16 mouse cellular contexts compared by ENCODE assay signal in the genomic region with DNA sequence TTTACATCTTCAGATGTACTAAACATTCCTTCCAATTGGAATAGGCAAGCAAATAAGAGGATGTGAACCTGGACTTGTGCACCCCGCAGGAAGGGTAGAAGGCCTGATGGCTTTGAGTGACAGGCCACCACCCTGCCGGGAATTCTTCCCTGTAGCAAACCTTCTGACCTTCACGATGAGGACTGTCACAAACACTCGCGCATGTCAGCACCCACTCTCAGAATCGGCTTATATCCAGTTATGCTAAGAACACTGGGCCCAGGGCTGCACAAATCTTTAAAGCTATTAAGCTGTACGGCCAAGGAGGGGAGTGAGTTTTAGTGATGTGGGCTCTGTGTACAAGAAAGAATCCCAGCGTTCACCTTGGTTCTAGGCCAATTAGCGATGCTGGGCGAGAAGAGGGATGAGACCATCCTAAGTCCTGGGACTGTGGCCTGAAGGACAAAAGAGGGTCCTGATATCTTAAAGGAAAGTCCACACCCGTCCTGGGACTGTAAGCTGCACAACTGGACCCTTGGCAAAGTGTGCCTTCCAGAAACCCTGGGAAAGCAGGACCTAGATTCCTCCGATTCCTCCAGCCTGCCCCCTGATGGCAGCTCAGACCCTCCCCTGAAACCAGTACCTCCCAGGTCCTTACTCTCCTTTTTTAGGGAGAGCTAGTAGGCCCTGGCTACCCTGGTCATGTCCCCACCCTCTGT. TPM values are rescaled to one million over a fixed set of nuclear protein-coding genes. Genes with fewer than 3 reads are reported as not detected.
DNase-seq lines count a peak whose midpoint lies in the region; ATAC-seq lines count a peak whose summit lies in the region.
"Had no signal": no experiment of that assay in that cellular context is flagged by ENCODE, and none has a peak within 500 bp of the region (broad histone marks: within the 10 kb centered on the region; RNA-seq: fewer than 3 reads in every experiment).

No protein-coding gene starts in this region.

- no peaks in the 10 kb centered on the region for H3K9me3 ChIP-seq in midbrain, embryonic 11.5 days (ENCODE audit: control insufficient read depth, low read length)
- no peaks in the 10 kb centered on the region for H3K9me3 ChIP-seq in midbrain, embryonic 10.5 days (replicated peaks)
- H3K9me3 ChIP-seq in heart, embryonic 14.5 days (ENCODE audit: control insufficient read depth, low read length): peaks cover 3% of the 10 kb centered on the region; the same call in 1 of the 2 replicates
- no peaks in the 10 kb centered on the region for H3K9me3 ChIP-seq in limb, embryonic 10.5 days (replicated peaks)
- H3K9me3 ChIP-seq: forebrain, embryonic 15.5 days; limb, embryonic 12.5 days; liver, embryonic 13.5 days had no signal

- H3K4me2 ChIP-seq in midbrain, embryonic 11.5 days: no peak overlapping the region
- H3K4me2 ChIP-seq in heart, embryonic 14.5 days (ENCODE audit: low read length): peak overlapping the region; percentile 49
- H3K4me2 ChIP-seq: forebrain, embryonic 15.5 days; limb, embryonic 12.5 days; liver, embryonic 13.5 days had no signal

- DNase-seq in heart, adult 11 months: peak; percentile 94
- no peak for DNase-seq in heart, postnatal 25 days (ENCODE audit: low spot score)
- peak; percentile 77 for DNase-seq in midbrain, embryonic 11.5 days (ENCODE audit: low spot score, missing footprints)
- DNase-seq in midbrain, embryonic 10.5 days (ENCODE audit: low spot score): no peak
- no peak for DNase-seq in limb, embryonic 10.5 days (ENCODE audit: low spot score)
- no peak for DNase-seq in gastrocnemius, postnatal 25 days
- no peak for DNase-seq in kidney, adult 11 months
- DNase-seq: adrenal gland, postnatal 36 days; cerebellum, adult 9-11 months; kidney, postnatal 10 days; liver, embryonic 13.5 days had no signal

- intact Hi-C loops in heart, postnatal 25 days (cut with DNase I): no loop called here

- H3K4me3 ChIP-seq in midbrain, embryonic 11.5 days (ENCODE audit: low read depth, low read length): no peak overlapping the region
- H3K4me3 ChIP-seq in midbrain, embryonic 10.5 days: no peak overlapping the region
- H3K4me3 ChIP-seq in heart, embryonic 14.5 days (ENCODE audit: control insufficient read depth in 1 of 2, insufficient read depth in 1 of 2, low read depth in 1 of 2, low read length in 2 of 2): no peak overlapping the region
- no peak overlapping the region for H3K4me3 ChIP-seq in limb, embryonic 10.5 days
- H3K4me3 ChIP-seq: forebrain, embryonic 15.5 days; limb, embryonic 12.5 days; liver, embryonic 13.5 days had no signal

- H3K9ac ChIP-seq in midbrain, embryonic 11.5 days (ENCODE audit: low read length): no peak overlapping the region
- peak overlapping the region; percentile 40; the same call in 1 of the 2 replicates for H3K9ac ChIP-seq in heart, embryonic 14.5 days (ENCODE audit: low read length)
- H3K9ac ChIP-seq: forebrain, embryonic 15.5 days; limb, embryonic 12.5 days; liver, embryonic 13.5 days had no signal

- 87% methylated on average over 12 of the region's 12 CpGs for WGBS in midbrain, embryonic 11.5 days
- WGBS in midbrain, embryonic 10.5 days: 85% methylated on average over 12 of the region's 12 CpGs
- WGBS in heart, embryonic 14.5 days: 39% methylated on average over 12 of the region's 12 CpGs
- WGBS in limb, embryonic 10.5 days: 91% methylated on average over 12 of the region's 12 CpGs

- H3K27ac ChIP-seq in midbrain, embryonic 11.5 days (ENCODE audit: low read depth, low read length): no peak overlapping the region
- H3K27ac ChIP-seq in midbrain, embryonic 10.5 days (replicated peaks): no peak overlapping the region
- peak overlapping the region; percentile 77 to 83 for H3K27ac ChIP-seq in heart, embryonic 14.5 days (replicated peaks in 1 of 2; ENCODE audit: control insufficient read depth in 1 of 2, insufficient read depth in 1 of 2, low read depth in 2 of 2, low read length in 2 of 2)
- 0 out of 2 replicates have a peak overlapping the region, but pooled peaks have one; percentile 17 for H3K27ac ChIP-seq in limb, embryonic 10.5 days
- H3K27ac ChIP-seq: forebrain, embryonic 15.5 days; limb, embryonic 12.5 days; liver, embryonic 13.5 days; stomach, postnatal 0 days had no signal

- H3K36me3 ChIP-seq in midbrain, embryonic 11.5 days (ENCODE audit: control insufficient read depth, insufficient read depth, low read length): no peaks in the 10 kb centered on the region
- H3K36me3 ChIP-seq in midbrain, embryonic 10.5 days: no peaks in the 10 kb centered on the region
- H3K36me3 ChIP-seq in heart, embryonic 14.5 days (ENCODE audit: control insufficient read depth, insufficient read depth, low read length): no peaks in the 10 kb centered on the region
- H3K36me3 ChIP-seq in limb, embryonic 10.5 days: no peaks in the 10 kb centered on the region
- H3K36me3 ChIP-seq: forebrain, embryonic 15.5 days; limb, embryonic 12.5 days; liver, embryonic 13.5 days had no signal

- ATAC-seq in midbrain, embryonic 11.5 days (ENCODE audit: low FRiP score): no peak
- peak; percentile 52 for ATAC-seq in heart, embryonic 14.5 days (ENCODE audit: insufficient number of reproducible peaks, insufficient read depth, low FRiP score, low read depth)
- ATAC-seq: forebrain, embryonic 15.5 days; midbrain, embryonic 16.5 days had no signal

- no peaks in the 10 kb centered on the region for H3K4me1 ChIP-seq in midbrain, embryonic 11.5 days (ENCODE audit: control insufficient read depth, insufficient read depth, low read length)
- H3K4me1 ChIP-seq in midbrain, embryonic 10.5 days: peaks cover 20% of the 10 kb centered on the region
- H3K4me1 ChIP-seq in heart, embryonic 14.5 days (ENCODE audit: control insufficient read depth in 2 of 2, insufficient read depth in 2 of 2, low read length in 2 of 2): peaks cover 21 to 31% of the 10 kb centered on the region in 2 experiments
- peaks cover 18% of the 10 kb centered on the region for H3K4me1 ChIP-seq in limb, embryonic 10.5 days
- H3K4me1 ChIP-seq: forebrain, embryonic 15.5 days; limb, embryonic 12.5 days had no signal

- H3K27me3 ChIP-seq in midbrain, embryonic 11.5 days (ENCODE audit: control insufficient read depth, insufficient read depth, low read length): no peaks in the 10 kb centered on the region
- H3K27me3 ChIP-seq in midbrain, embryonic 10.5 days (ENCODE audit: low read depth, poor library complexity, severe bottlenecking): no peaks in the 10 kb centered on the region
- H3K27me3 ChIP-seq in heart, embryonic 14.5 days (ENCODE audit: control insufficient read depth, insufficient read depth, low read length): no peaks in the 10 kb centered on the region
- no peaks in the 10 kb centered on the region for H3K27me3 ChIP-seq in limb, embryonic 10.5 days (ENCODE audit: low read depth, poor library complexity, severe bottlenecking)
- H3K27me3 ChIP-seq: forebrain, embryonic 15.5 days; limb, embryonic 12.5 days; liver, embryonic 13.5 days had no signal

RNA-seq across cellular contexts. Expression of a gene that starts 12.1 kb away (rescaled TPM):
- total RNA-seq in heart, postnatal 25 days (2021): 10 to 100 TPM; 19.7 to 22.1 TPM
- polyA plus RNA-seq in midbrain, embryonic 11.5 days (2014; fragmentation: Nextera tagmentation; extraction: Ambion mirVana): 22.3 and 23.0 TPM in 2 replicates
- 27.2 and 30.8 TPM in 2 replicates for polyA plus RNA-seq in midbrain, embryonic 10.5 days (2016; fragmentation: Nextera tagmentation; extraction: Ambion mirVana)
- 22.7 and 23.2 TPM in 2 replicates for polyA plus RNA-seq in heart, embryonic 14.5 days (2014; fragmentation: Nextera tagmentation; extraction: Ambion mirVana)
- 35.2 and 36.4 TPM in 2 replicates for polyA plus RNA-seq in limb, embryonic 10.5 days (2016; fragmentation: Nextera tagmentation; extraction: Ambion mirVana)
- 1 to 10 TPM; 4.4 to 4.8 TPM for total RNA-seq in gastrocnemius, postnatal 25 days (2021)

Comparison
In these comparisons a context has a peak if more than half of its experiments do, and no peak if none do; other contexts are left out.
1. DNase-seq: peak in heart, adult 11 months (single experiment) and midbrain, embryonic 11.5 days (single experiment); none in heart, postnatal 25 days (single experiment), midbrain, embryonic 10.5 days (single experiment), limb, embryonic 10.5 days (single experiment), gastrocnemius, postnatal 25 days (single experiment) and kidney, adult 11 months (single experiment).
2. H3K27ac ChIP-seq: peak in heart, embryonic 14.5 days (2 of 2) and limb, embryonic 10.5 days (single experiment); none in midbrain, embryonic 11.5 days (single experiment) and midbrain, embryonic 10.5 days (single experiment).